Mouse (Mus musculus) layer of hippocampus, adult 9-10 months (tissue): ENCODE data around the gene Clec2e.
"Not testable (repeated sequence)": the region's sequence is repeated elsewhere in the genome, so short reads cannot be mapped to it uniquely, and the experiment has no call there.

Source experiments
- DNase-seq: peaks from one replicate; pipeline ENCODE4 v3.0.0; 2022; ENCODE audit warnings: low spot score

Clec2e gene

GRCm38 (mm10) chr6:129100794-129101193 lies at the start of gene Clec2e:
Clec2e (minus strand) TSS chr6:129100913.
- DNase-seq = not testable (repeated sequence)

GRCm38 (mm10) chr6:129146812-129147211 lies 46.1 kb upstream of the Clec2e start:
- no peak for DNase-seq

DNA sequence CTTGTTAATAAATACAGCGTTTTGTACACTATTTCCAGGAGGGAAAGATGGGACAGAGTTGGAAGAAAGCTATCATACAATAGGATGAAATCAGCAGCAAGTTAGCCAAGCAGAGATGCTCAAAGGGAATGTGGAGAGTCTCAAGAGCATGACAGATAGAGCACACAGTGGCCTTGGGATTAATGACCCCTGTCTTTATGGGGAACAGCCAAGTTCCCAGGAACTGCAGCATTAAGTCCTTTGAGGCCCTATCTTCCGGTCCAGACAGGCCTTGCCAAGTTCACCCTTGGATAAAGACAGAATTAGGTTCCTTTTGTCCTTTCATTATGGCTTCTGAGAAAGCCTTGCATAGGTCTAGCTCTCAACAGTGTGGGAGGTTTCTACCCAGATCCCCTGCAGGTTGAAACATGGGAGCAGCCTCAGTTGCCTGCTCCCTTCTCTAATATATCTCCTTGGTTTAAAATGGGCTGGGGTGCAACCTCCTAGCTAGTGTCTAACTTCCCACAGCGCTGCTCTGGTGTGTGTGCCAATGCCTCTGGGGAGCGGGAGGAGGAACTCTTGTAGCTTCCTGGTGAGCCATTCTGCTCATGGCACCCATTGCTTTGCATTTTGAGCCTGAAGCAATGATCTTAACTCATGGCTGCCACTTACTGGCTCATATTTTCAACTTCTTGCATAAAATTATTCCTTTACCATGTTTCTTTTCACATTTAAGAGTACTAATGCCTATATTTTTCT lies 32.1 kb upstream of the Clec2e start:
- no peak for DNase-seq

DNA sequence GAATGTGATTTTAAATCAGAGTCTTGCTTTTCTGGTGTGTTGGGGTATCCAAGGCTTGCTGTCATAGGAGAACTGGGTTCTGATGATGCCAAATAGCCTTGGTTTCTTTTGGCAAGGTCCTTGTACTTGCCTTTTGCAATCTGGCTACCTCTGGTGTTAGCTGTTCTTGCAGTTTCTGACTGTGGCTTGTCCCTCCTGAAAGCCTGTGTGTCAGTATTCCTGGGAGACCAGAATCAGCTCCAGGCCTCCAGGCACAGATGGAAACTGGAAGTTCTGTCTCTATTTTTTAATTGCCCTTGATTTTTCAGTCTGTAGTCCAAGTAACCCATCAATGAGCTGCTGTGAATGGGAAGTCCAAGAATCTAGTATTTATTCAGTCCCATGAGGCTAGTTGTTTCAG lies 26.1 kb upstream of the Clec2e start:
- no peak for DNase-seq

DNA sequence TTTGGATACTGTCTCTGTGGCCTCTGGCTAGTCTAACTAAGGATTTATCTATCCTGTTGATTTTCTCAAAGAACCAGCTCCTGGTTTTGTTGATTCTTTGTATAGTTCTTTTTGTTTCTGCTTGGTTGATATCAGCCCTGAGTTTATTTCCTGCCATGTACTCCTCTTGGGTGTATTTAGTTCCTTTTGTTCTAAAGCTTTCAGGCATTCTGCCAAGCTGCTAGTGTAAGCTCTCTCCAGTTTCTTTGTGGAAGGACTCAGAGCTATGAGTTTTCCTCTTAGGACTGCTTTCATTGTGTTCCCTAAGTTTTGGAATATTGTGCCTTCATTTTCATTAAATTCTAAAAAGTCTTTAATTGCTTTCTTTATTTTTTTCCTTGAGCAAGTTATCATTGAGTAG lies 23.8 kb upstream of the Clec2e start:
- not testable (repeated sequence) for DNase-seq

DNA sequence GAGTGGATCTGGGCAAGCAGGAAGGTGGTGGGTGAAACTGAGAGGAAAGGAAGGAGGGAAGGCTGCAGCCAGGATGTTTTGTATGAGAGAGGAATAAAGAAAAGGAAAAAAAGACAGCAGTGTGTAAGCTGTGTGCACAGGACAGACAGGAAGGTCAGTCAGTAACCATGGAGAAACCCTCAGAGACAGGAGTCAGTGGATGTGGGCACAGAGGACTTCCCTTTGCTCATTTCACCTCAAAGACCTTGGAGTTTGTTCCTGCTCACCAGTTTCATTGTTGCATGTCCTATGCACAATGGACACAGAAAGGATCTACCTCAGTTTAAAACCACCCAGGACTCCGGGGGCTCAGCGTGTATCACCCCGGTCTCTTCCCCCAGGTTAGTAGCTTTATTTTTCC lies 15.5 kb upstream of the Clec2e start:
- DNase-seq = no peak

DNA sequence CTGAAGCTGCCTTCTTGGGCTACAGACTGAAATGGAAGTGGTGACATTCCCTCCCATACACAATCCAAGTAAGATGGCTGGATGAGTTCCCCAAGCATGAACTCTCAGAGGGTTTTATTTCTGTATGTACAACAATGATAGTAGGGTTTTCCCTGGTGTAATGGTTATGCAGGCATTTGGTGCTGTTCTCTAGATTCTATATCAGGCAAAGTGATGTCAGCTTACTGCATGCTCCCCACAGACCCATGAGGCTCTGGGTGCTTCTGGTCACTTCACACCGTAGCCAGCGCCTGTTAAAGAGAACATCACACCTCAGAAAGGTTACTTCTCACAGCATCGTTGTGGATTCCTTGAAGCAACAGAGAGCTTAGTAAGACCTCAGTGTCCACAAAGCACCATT lies 13.5 kb upstream of the Clec2e start:
- DNase-seq = not testable (repeated sequence)

DNA sequence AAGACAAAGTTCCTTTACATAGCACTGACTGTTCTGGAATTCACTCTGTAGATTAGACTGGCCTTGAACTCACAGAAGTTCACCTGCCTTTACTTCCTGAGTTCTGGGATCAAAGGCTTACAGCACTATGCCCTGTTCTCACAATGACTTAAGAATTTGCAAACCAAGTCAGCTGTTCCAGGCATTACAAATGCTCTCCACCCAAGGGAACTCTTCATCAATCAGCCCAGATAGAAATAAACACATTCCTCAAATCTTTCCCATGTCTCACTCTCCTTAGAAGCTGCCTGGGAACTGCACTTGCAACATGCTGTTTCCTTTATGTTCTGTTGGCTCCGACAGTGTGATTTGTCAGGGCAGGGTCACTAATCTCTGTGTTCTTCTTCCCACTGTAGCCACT lies 13.1 kb upstream of the Clec2e start:
- no peak for DNase-seq

GRCm38 (mm10) chr6:129113030-129113673 lies 12.4 kb upstream of the Clec2e start:
- DNase-seq = no peak

- DNase-seq = no peak
These were observed 11.8 kb upstream of the Clec2e start for GRCm38 (mm10) chr6:129112526-129112925.

DNA sequence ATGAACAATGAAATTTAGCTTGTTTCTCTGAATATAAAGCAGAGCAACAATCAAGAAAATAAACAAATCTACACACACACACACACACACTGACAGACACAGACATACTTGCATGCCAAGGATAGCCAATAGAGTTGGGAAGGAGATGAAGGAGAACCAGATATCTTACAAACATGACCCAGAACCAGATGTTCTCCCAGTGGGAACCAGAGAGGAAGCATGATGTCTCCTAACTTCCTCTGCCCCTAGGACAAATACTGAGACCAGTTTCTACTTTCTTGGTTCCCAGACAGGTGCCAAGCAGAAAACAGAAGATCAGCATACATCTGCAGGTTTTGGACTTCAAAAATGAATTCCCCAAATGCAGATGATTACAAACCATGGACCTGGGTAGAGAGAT lies 7.2 kb upstream of the Clec2e start:
- DNase-seq = no peak

- DNase-seq = no peak
These were observed 2.3 kb upstream of the Clec2e start for GRCm38 (mm10) chr6:129102858-129103555.

GRCm38 (mm10) chr6:129101604-129102003 lies 891 bp upstream of the Clec2e start:
- DNase-seq = no peak

GRCm38 (mm10) chr6:129097929-129098328 lies 2.8 kb downstream of the Clec2e start:
- no peak for DNase-seq

DNA sequence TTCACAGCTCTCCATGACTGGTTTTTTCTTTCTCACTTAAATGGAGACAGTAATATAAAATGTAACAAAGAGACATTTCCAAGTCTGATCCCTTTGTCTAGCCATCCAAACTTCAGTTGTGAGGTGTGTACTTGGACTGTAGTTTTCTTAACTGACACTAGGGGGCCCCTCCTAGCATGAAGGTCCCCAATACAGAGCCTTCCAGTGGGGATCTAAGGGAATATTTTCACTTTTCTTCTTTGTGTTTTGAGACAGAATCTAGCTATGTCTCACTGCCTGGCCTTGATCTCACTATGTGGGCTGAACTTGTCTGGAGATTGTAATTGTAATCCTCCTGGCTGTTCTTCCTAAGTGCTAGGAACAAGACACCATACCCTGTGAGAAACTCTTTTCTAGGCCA lies 5.5 kb downstream of the Clec2e start:
- DNase-seq = peak; percentile 10

DNA sequence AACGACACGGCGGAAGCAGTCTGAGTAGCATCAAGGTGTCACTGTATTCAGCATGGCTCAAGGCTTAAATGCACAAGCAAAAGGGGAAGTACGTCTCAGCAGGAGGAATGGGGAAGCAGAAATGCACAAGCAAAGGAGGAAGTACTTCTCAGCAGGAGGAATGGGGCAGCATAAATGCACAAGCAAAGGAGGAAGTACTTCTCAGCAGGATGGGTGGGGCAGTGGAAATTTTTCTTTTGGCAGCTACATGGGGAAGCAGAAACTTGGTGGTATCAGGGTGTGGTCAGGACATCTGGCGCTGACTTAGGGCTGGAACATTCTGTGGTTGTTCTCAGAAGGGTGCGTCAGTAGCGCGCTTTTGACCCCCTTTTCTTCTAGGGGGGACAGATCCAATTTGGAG lies 12.1 kb downstream of the Clec2e start:
- not testable (repeated sequence) for DNase-seq

GRCm38 (mm10) chr6:129088161-129088560 lies 12.6 kb downstream of the Clec2e start:
- DNase-seq = no peak

GRCm38 (mm10) chr6:129086031-129086430 lies 14.7 kb downstream of the Clec2e start:
- DNase-seq = not testable (repeated sequence)

DNA sequence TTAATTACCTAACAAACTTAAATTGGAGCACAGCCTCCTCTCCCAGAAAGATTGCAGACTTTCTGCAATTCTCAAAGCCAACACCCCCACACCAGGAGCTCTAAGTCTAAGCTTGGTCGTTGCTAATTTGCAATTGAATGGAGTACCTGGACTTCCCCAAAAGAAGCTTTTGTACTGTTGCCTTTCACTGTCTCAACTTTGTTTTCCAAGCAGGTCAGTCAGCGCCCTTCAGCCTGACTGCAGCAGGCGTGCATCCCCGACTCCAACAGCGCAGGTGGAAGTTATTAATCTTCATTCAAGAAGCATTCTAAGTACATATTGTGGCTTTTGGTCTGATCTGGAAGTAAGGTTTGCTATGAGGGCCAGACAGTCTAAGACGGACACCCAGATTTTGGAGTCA lies 15.6 kb downstream of the Clec2e start:
- DNase-seq = no peak

DNA sequence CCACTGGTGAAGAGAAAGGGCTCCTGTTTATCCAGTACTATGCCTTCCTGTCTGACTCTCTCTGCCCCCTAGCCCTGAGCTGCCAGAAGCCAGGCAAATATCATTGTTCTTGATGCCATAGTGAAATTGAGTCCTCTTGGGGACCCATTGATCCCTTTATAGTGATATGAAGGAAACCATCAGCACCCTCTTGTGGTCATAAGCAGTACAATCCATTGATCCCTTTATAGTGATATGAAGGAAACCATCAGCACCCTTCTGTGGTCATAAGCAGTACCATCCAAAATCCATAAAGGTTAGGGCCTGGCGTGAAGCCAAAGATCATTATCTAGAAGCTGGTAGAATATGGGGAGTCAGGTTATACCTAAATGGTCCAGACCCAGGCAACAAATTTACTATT lies 33.7 kb downstream of the Clec2e start:
- peak; percentile 73 for DNase-seq

- no peak for DNase-seq
These were observed 34.2 kb downstream of the Clec2e start for GRCm38 (mm10) chr6:129066530-129066929.

DNA sequence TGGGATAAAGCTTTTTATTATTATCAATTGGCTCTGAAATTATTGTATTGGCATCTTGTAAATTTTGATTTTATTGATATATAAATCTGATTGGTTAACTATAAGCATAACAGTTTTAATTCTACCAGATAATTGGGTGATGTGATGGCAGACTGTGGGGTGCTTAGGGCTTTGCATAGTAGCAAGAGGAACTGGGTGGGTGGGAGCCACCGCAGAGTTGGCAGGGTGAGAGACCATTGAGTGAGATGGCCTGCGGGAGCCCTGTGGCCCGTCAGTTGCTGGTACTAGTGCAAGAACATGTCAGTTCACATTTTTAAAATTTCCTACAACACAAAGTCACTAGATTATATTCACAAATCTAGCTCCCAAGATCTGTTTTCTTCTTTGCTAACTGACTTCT lies 34.9 kb downstream of the Clec2e start:
- DNase-seq = no peak

- no peak for DNase-seq
These were observed 35.3 kb downstream of the Clec2e start for GRCm38 (mm10) chr6:129065407-129065806.
